Mouse (Mus musculus) 3134 (cell line): Measurements from ENCODE around the gene R3hdm1.

Source experiments
- DNase-seq: peaks from one replicate; pipeline ENCODE4 v3.0.0-alpha.2; 2011; ENCODE audit warnings: low spot score; ENCODE audit not compliant: insufficient read length; ENCODE audit errors: extremely low read depth

The R3hdm1 gene

DNA sequence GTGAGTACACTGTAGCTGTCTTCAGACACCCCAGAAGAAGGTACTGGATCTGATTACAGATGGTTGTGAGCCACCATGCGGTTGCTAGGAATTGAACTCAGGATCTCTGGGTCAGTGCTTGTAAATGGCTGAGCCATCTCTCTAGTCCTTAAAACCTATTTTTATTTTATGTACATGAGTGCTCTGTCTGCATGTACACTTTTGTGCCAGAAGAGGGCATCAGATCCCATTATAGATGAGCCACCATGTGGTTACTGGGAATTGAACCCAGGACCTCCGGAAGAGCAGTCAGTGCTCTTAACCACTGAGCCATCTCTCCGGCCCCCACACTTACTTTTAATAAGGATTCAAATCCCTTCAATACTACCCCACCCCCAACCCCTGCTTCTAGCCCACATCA lies 179.8 kb downstream of the R3hdm1 start:
- no peak for DNase-seq

DNA sequence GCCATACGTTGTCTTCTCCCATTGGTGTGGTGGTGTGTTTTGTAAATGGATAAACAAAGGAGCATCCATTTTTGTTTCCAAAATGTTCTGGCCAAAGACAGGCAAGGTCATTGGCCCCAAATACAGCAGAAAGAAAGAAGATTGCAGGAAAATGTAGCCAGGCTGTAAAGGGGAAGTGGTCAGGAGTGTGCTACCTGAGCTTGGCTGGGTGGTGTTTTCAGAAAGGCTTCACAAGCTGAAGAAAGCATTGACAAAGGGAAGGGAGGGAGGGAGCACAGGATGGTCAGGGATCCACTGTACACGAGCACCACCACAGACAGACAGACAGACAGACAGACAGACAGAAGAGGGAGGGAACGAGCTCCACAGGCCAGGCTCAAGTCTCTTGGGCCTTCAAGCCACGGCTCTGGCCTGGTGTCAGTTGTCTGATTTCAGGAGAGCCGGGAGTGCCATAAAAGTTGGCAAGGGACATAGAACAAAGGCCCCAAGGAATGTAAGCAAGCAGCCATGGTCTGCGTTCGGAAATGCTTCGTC lies 181.1 kb downstream of the R3hdm1 start:
- no peak for DNase-seq

DNA sequence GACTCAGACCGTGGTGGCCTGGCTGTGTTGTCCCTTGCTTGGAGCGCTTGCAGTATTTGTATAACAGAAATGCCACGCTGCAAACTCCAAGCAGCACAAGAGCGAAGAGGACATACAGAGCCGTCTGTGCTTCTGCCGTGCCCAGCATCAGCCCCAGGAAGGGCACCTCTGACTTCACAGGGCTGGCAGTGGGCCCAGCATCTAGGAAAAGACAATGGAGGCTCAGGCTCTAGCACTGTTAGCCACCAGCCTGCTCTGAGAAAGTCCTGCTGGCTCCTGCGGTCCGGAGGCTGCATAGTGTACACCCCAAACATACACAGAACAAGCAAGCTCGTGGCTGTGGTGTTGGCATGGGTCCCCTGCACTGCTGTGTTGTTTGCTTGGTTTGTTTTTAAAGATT lies 182.0 kb downstream of the R3hdm1 start:
- no peak for DNase-seq
